Mouse (Mus musculus): Measurements from ENCODE around the gene Pea15a. TPM values are rescaled to one million over a fixed set of nuclear protein-coding genes. Genes with fewer than 3 reads are reported as not detected.
"Not testable (repeated sequence)": the region's sequence is repeated elsewhere in the genome, so short reads cannot be mapped to it uniquely, and the experiment has no call there.

Pea15a gene
- 56.0 and 87.0 TPM in 2 replicates for polyA plus RNA-seq (2014; fragmentation: Nextera tagmentation; extraction: Ambion mirVana)

DNA sequence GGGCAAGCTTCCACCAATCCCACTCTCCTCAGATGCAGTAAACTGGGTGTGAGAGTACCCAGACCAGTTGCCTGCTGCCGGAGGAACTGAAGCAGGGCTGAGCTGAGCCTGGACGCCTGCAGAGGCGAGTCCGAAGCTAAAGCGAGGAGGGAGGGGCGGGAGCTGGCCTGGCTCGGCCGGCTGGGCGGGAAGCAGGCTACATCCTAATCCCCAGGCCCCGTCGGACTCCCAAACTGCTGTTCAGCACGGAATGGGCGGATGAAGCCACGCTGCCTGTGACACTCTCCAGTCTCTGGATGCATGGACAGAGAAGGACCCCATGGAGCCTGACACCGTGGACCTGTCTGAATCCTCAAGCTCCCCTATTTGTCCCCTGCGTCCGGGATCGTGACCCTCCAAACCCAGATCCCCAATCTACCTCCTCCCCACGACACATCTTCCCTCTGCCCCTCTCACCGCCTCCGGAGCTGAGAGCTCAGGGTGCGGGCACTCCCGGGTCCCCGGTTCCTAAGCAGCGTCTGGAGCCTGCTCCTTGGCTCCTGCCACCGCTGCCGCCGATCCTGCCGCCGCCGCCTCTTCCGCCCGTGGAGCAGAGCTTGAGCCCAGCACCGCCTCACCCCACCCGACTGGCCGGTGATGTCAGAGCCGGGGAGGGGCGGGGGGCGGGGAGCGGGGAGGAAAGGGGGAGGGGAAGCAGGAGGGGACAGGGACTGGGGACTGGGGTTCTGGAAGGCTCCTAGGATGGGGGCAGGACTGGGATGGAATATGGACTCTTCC, at the start of gene Pea15a:
Gene Pea15a, minus strand, starts transcription at position 664 of the 777 bp plus-strand sequence.
- peaks cover 50% of the 10 kb centered on the region for H3K4me1 ChIP-seq (ENCODE audit: control insufficient read depth, insufficient read depth, low read length)
- WGBS = under 1% methylated on average over 37 of the region's 40 CpGs
- H3K4me2 ChIP-seq (replicated peaks; ENCODE audit: low read depth, low read length) = peak within 1 kb of the TSS; percentile 70
- peak within 1 kb of the TSS; percentile 84 for H3K9ac ChIP-seq (ENCODE audit: low read depth, low read length)
- no peaks in the 10 kb centered on the region for H3K27me3 ChIP-seq (ENCODE audit: control insufficient read depth, insufficient read depth, low read length)
- peak; percentile 71 for ATAC-seq (ENCODE audit: low FRiP score, low TSS enrichment)
- H3K9me3 ChIP-seq (ENCODE audit: control insufficient read depth, low read length) = no peaks in the 10 kb centered on the region
- peak within 1 kb of the TSS; percentile 86 for H3K27ac ChIP-seq (ENCODE audit: low read depth, low read length)
- H3K4me3 ChIP-seq (ENCODE audit: low read length) = peak within 1 kb of the TSS; percentile 68
- peaks cover 2% of the 10 kb centered on the region; the same call in 1 of the 2 replicates for H3K36me3 ChIP-seq (ENCODE audit: control insufficient read depth, insufficient read depth, low read length)

DNA sequence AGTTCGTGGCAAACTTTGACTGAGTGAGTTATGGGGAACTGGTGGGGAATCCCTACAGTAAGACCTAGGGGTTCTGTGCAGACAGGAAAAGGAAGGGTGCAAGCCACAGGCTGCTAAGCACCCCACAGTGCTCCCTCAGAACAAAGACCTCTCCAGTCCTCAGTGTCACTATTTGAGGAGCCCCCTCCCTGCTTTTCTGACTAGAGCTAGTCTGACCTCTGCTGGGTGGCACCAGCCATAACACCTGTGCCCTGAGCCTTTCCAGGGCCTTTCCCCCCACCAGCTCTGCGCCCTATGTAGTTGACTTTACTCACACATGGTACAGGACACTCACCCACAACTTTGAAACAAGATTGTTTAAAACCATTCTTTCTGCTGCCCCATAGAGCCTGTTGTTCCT, 41.1 kb upstream of the Pea15a start:
- ATAC-seq (ENCODE audit: low FRiP score, low TSS enrichment) = peak; percentile 68
- H3K36me3 ChIP-seq (ENCODE audit: control insufficient read depth, insufficient read depth, low read length) = no peaks in the 10 kb centered on the region

GRCm38 (mm10) chr1:172247216-172247615, 40.6 kb upstream of the Pea15a start:
- H3K4me1 ChIP-seq (ENCODE audit: control insufficient read depth, insufficient read depth, low read length) = 0 out of 2 replicates have a peak, but pooled peaks cover 3% of the 10 kb centered on the region
- no peaks in the 10 kb centered on the region for H3K36me3 ChIP-seq (ENCODE audit: control insufficient read depth, insufficient read depth, low read length)
- H3K9ac ChIP-seq (ENCODE audit: low read depth, low read length) = no peak overlapping the region
- H3K27ac ChIP-seq (ENCODE audit: low read depth, low read length) = no peak overlapping the region
- 77% methylated on average over 4 of the region's 4 CpGs for WGBS
- peaks cover 8% of the 10 kb centered on the region; the same call in 1 of the 2 replicates for H3K27me3 ChIP-seq (ENCODE audit: control insufficient read depth, insufficient read depth, low read length)
- no peak overlapping the region for H3K4me3 ChIP-seq (ENCODE audit: low read length)
- H3K9me3 ChIP-seq (ENCODE audit: control insufficient read depth, low read length) = no peaks in the 10 kb centered on the region
- no peak overlapping the region for H3K4me2 ChIP-seq (replicated peaks; ENCODE audit: low read depth, low read length)
- no peak for ATAC-seq (ENCODE audit: low FRiP score, low TSS enrichment)

More for the DNA sequence above, 41.1 kb upstream of the Pea15a start:
- H3K27ac ChIP-seq (ENCODE audit: low read depth, low read length) = no peak overlapping the region
- H3K9me3 ChIP-seq (ENCODE audit: control insufficient read depth, low read length) = no peaks in the 10 kb centered on the region
- 62% methylated on average over 2 of the region's 2 CpGs for WGBS
- H3K4me2 ChIP-seq (replicated peaks; ENCODE audit: low read depth, low read length) = no peak overlapping the region
- 0 out of 2 replicates have a peak, but pooled peaks cover 3% of the 10 kb centered on the region for H3K4me1 ChIP-seq (ENCODE audit: control insufficient read depth, insufficient read depth, low read length)
- no peak overlapping the region for H3K4me3 ChIP-seq (ENCODE audit: low read length)
- no peak overlapping the region for H3K9ac ChIP-seq (ENCODE audit: low read depth, low read length)
- peaks cover 8% of the 10 kb centered on the region; the same call in 1 of the 2 replicates for H3K27me3 ChIP-seq (ENCODE audit: control insufficient read depth, insufficient read depth, low read length)

GRCm38 (mm10) chr1:172244645-172245044, 38.0 kb upstream of the Pea15a start:
- H3K9me3 ChIP-seq (ENCODE audit: control insufficient read depth, low read length); H3K27me3 ChIP-seq (ENCODE audit: control insufficient read depth, insufficient read depth, low read length); H3K4me2 ChIP-seq (replicated peaks; ENCODE audit: low read depth, low read length); H3K36me3 ChIP-seq (ENCODE audit: control insufficient read depth, insufficient read depth, low read length); ATAC-seq (ENCODE audit: low FRiP score, low TSS enrichment); H3K4me3 ChIP-seq (ENCODE audit: low read length); H3K9ac ChIP-seq (ENCODE audit: low read depth, low read length); H3K27ac ChIP-seq (ENCODE audit: low read depth, low read length); H3K4me1 ChIP-seq (ENCODE audit: control insufficient read depth, insufficient read depth, low read length): not testable (repeated sequence)
- WGBS = 45% methylated on average over 23 of the region's 23 CpGs

GRCm38 (mm10) chr1:172243547-172244205, 37.1 kb upstream of the Pea15a start:
- Histone ChIP-seq H3K27me3 (ENCODE audit: control insufficient read depth, insufficient read depth, low read length) (peaks cover 8% of the 10 kb centered on the region; the same call in 1 of the 2 replicates), H3K27ac (ENCODE audit: low read depth, low read length) (no peak overlapping the region), H3K9ac (ENCODE audit: low read depth, low read length) (no peak overlapping the region), H3K9me3 (ENCODE audit: control insufficient read depth, low read length) (no peaks in the 10 kb centered on the region), H3K4me2 (replicated peaks; ENCODE audit: low read depth, low read length) (no peak overlapping the region; the same call in 1 of the 2 replicates), H3K4me3 (ENCODE audit: low read length) (no peak overlapping the region), H3K4me1 (ENCODE audit: control insufficient read depth, insufficient read depth, low read length) (0 out of 2 replicates have a peak, but pooled peaks cover 3% of the 10 kb centered on the region), H3K36me3 (ENCODE audit: control insufficient read depth, insufficient read depth, low read length) (no peaks in the 10 kb centered on the region)
- ATAC-seq (ENCODE audit: low FRiP score, low TSS enrichment) = no peak
- WGBS = 30% methylated on average over 16 of the region's 16 CpGs

- Histone ChIP-seq H3K4me2 (replicated peaks; ENCODE audit: low read depth, low read length) (no peak overlapping the region), H3K9me3 (ENCODE audit: control insufficient read depth, low read length) (no peaks in the 10 kb centered on the region), H3K27ac (ENCODE audit: low read depth, low read length) (0 out of 2 replicates have a peak overlapping the region, but pooled peaks have one; percentile 30), H3K4me3 (ENCODE audit: low read length) (no peak overlapping the region), H3K27me3 (ENCODE audit: control insufficient read depth, insufficient read depth, low read length) (peaks cover 8% of the 10 kb centered on the region; the same call in 1 of the 2 replicates), H3K9ac (ENCODE audit: low read depth, low read length) (no peak overlapping the region), H3K4me1 (ENCODE audit: control insufficient read depth, insufficient read depth, low read length) (0 out of 2 replicates have a peak, but pooled peaks cover 3% of the 10 kb centered on the region), H3K36me3 (ENCODE audit: control insufficient read depth, insufficient read depth, low read length) (no peaks in the 10 kb centered on the region)
- peak; percentile 59; the same call in 1 of the 2 replicates for ATAC-seq (ENCODE audit: low FRiP score, low TSS enrichment)
- 54% methylated on average over 2 of the region's 2 CpGs for WGBS
Measured at GRCm38 (mm10) chr1:172242401-172242800, 35.8 kb upstream of the Pea15a start.

DNA sequence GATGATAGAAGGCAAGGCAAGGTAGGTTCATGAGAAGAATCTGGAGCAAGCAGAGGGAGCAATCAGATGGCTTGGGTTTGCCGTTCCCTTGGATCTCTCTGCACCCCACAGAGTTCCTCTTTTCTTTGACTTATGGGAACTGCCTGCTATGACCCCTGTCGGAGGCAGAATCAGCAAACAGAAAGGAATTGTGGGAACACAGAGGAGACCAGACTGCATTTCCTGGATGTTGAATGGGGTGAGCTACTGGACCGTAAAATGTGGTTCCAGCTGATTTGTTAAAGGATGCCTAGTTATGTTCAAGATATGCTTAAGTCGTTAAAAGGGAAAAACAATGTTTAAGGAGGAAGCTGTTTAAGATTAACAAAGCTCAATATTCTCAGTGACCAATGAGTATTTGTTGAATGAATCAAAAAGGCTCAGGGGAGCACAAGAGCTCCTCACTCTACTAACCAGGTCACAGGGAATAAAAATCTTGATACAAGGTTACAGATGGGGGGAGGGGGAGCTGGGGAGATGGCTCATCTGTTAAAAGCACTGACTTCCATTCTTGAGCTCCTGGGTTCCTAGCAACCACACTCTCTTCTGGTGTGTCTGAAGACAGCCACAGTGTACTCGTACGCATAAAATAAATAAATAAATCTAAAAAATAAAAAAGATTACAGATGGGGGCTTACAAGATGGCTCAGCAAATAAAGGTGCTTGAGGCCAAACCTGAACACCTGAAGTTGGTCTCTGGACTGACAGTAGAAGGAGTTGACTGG, 34.5 kb upstream of the Pea15a start:
- WGBS = 48% methylated on average over 6 of the region's 6 CpGs
- no peak overlapping the region for H3K4me3 ChIP-seq (ENCODE audit: low read length)
- 0 out of 2 replicates have a peak, but pooled peaks cover 3% of the 10 kb centered on the region for H3K4me1 ChIP-seq (ENCODE audit: control insufficient read depth, insufficient read depth, low read length)
- H3K9ac ChIP-seq (ENCODE audit: low read depth, low read length) = no peak overlapping the region
- 0 out of 2 replicates have a peak, but pooled peaks have one; percentile 13 for ATAC-seq (ENCODE audit: low FRiP score, low TSS enrichment)
- peak overlapping the region; percentile 30; the same call in 1 of the 2 replicates for H3K27ac ChIP-seq (ENCODE audit: low read depth, low read length)
- H3K9me3 ChIP-seq (ENCODE audit: control insufficient read depth, low read length) = no peaks in the 10 kb centered on the region
- no peak overlapping the region for H3K4me2 ChIP-seq (replicated peaks; ENCODE audit: low read depth, low read length)
- H3K27me3 ChIP-seq (ENCODE audit: control insufficient read depth, insufficient read depth, low read length) = peaks cover 8% of the 10 kb centered on the region; the same call in 1 of the 2 replicates
- H3K36me3 ChIP-seq (ENCODE audit: control insufficient read depth, insufficient read depth, low read length) = no peaks in the 10 kb centered on the region

GRCm38 (mm10) chr1:172229215-172229614, 22.6 kb upstream of the Pea15a start:
- H3K9me3 ChIP-seq (ENCODE audit: control insufficient read depth, low read length) = no peaks in the 10 kb centered on the region
- no peaks in the 10 kb centered on the region for H3K27me3 ChIP-seq (ENCODE audit: control insufficient read depth, insufficient read depth, low read length)
- ATAC-seq (ENCODE audit: low FRiP score, low TSS enrichment) = no peak
- no peaks in the 10 kb centered on the region for H3K36me3 ChIP-seq (ENCODE audit: control insufficient read depth, insufficient read depth, low read length)
- H3K9ac ChIP-seq (ENCODE audit: low read depth, low read length) = no peak overlapping the region
- H3K4me3 ChIP-seq (ENCODE audit: low read length) = no peak overlapping the region
- no peaks in the 10 kb centered on the region for H3K4me1 ChIP-seq (ENCODE audit: control insufficient read depth, insufficient read depth, low read length)
- 79% methylated on average over 1 of the region's 1 CpGs for WGBS
- H3K4me2 ChIP-seq (replicated peaks; ENCODE audit: low read depth, low read length) = no peak overlapping the region
- no peak overlapping the region for H3K27ac ChIP-seq (ENCODE audit: low read depth, low read length)
